Mouse (Mus musculus) cerebellum, adult 9-11 months (tissue): Measurements from ENCODE around the gene Dyrk4.

Source experiments
- DNase-seq: peaks from one replicate; pipeline ENCODE4 v3.0.0; 2022

Dyrk4 gene

DNA sequence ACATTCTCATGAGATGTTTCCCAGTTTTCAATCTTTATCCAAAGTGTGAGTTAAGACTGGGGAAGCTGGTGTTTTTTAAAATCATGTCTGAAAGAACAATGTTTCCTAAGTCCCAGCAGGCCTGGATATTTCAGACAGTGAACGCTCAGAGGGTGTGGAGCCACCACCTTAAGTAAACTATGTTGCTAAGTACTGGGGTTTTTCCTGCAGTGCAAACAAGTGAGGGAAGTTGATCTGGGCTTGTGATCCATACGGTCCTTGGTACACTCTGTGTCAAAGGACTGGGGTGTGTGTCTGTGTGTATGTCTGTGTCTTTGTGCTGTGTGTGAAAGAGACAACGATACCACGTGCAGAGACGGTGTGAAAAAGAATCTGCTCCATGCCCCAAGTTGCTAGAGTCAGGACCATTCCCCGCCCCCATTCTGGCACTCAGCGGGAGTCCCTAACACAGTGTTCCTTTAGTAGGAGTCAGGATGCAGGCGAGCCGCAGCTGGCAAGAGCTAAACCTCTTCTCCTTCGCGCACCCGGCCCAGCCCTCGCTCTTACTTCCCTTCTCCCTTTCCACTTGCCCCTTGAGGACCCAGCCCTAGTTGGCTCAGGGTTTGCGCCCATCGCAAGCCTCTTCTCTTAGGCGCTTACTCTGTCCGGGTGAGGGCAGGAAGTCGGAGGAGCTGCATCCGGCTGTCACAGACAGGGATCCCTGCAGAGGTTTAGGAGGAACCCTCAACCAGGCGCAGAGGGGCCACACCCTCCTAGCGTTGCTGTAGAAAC, at the start of gene Dyrk4:
TSS of gene Dyrk4 (minus strand) at position 729 of the 771 bp plus-strand sequence.
- DNase-seq, result no peak

DNA sequence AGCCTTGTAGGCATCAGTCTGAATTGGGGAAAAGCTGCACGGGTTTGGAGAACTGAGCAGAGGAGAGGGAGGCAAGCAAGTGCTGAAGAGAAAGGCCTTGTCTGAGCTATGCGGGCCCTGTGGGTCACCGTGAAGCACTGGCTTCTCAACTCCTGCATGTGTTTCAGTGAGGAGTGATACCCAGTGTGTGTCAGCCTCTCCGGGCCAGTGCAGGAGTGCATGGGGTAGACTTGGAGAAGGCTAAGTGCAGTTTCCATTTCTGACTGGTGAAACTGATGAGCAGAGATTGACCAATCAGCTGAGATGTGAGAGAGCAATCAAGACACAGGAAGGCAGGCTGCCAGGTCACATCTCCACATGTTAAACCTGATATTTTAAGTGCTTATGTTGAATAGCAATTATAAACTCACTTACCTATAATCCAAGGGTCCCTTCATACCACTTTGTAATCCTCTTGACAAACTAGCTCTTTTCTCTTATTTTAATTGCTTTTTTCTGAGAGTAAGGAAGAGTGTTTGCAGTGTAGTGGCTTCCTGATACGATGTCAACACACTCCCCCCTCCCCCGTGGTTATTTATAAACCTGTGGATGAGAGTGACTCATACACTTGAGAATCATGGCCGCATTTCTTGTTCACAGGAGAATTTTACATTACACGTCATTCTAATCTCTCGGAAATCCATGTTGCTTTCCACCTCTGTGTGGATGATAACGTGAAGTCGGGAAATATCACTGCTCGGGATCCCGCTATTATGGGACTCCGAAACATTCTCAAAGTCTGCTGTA, 44.8 kb upstream of the Dyrk4 start:
- no peak for DNase-seq

DNA sequence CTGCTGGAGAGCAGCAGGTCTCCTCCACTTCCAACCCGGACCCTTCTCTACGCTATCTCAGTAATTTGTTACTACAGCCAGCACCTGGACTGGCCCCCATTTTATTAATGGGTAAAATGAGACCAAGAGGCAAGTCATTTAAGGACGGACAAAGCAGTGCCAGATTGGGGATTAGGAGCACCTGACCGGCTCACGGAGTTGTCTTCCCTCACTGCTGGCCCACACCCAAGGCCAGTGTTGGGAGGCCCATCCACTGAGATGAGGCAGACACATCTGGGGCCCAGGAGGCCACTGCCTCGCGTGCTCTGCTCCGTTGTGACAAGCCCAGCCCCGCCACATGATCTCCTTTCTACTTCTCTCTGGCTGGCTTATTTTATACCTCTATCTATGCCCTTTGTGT, 41.8 kb upstream of the Dyrk4 start:
- no peak for DNase-seq

DNA sequence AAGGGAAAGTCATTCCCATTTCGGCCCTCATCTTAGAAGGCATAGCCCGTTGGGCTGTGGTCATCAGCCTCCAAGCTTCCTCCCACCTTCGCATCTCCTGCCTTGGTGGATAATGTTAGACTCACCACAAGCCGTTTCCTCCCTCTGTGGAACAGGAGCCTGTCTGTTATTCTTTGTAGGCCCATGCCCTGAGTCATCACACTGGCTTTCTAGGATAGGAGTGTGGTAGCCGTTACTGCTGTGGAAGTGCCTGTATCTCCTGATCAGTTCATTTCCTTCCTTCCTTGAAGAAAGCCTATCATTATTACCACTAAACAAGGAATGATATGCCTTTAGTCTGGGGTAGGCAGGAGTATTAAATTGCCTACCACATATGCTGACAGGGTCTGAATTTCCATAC, 41.1 kb upstream of the Dyrk4 start:
- DNase-seq, result no peak

DNA sequence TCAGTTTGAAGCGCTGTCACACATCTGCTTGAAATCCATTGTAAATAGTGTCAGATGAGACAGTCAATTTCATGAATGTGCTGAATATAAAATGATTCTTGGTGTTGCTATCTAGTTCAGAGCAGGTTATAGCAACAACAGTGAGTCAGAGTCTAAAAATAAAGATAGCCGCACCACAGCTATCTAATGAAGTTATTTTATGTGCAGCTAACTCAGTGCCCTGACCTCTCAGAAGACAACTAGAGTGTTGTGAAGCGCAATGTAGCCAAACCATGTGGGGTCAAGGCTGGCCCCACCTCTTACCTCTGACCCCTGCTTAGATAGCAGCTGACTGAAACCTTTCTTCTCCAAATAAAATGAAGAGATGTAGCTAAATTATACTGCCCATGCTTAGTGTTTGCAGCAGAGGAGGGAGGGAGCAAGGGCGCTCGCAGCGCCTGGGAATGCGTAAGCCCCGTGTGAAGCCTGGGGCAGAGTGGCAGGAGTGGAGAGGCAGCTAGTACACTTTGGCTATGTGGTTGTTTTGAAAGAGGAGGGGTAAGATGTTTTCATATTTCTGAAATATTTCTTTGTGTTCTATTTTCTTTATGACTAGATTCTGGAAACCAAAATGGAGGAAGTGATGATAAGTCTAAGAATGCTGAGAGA, 39.9 kb upstream of the Dyrk4 start:
- no peak for DNase-seq

DNA sequence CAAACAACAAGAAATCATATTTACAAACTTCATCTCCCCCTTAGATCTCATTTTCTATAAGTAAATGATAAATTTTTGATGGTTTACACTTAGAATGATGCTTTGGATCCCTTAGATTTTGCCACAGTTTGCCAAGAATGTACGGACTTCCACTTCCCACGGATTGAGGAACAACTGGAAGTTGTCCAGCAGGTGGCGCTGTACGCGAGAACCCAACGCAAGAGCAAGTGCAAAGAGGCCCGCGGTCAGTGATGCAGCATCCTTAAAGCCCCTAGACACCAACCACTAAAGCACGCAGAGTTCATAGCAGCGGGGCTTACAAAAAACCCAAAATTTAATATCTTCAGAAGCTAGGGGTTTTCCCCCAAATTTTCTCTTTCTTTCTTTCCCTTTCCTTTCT, 34.1 kb upstream of the Dyrk4 start:
- DNase-seq, result peak; percentile 53

DNA sequence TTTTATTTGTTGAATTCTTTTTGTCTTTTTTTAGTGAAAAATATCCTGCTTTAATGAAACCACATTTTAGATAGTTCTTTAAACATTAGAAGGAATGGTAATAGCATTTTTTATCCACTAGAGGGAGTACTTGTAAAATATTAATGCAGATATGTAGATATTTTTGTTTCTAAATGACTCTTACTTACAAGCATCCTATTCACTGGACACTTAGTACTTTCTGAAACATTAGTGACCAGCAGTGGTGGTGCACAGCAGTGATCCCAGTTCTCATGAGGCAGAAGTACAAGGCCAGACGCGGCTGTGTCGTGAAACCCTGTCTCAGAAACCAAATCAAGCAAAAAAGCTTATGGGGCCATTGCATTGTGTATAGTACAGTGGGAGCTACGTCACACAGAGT, 26.7 kb upstream of the Dyrk4 start:
- no peak for DNase-seq

DNA sequence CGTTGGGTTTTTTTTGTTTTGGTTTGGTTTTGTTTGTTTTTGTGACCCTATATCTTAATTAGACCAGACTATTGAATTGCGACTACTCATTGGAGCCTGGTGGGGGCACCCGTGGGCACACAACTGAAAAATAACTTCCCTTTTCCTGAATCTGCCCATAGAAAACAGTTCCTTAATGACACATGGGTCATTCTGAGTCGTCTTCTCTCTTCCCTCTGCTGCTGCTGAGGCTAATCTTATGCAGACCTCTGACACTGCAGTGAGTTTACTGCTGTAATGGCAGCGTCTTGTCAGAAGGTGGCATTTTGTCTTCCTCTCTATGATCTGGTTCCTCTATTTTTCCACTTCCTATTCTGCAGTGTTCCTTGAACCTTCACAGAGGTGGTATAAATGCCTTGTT, 18.8 kb upstream of the Dyrk4 start:
- DNase-seq, result peak; percentile 14

DNA sequence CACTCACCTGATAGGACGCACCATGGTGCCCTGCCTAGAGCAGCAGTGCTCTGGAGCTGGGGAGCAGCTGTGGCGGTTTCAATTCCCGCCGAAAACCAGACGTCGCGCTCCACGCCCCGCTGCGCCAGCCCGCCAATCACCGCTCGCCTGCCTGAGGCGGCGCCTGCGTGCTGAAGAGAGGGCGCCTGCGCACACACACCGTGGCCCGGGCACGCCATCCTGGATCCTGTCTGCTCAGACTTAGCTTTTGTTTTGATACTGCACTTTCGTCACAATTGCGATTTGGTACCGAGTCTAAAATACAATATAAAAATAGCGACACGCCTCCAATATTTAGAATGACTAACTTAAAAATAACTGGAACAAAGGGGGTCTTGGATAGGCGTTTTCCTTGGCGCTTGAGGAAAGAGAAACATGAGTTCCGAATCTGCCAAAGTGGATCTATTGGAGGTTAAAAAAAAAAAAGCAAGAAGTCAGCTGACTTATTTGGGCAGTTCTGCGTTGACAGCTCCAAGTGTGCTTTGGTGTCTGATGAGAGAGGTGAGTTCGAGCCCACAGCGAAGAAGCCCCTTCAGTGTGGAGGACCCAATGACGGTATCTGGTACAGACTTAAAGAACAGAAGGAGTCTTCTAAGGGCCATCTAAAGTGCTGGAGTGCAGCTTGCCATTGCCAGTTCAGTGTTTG, 18.0 kb upstream of the Dyrk4 start, which contains the start of the genes Rad51ap1 and D6Wsu163e:
TSS of gene Rad51ap1 (minus strand) at position 101 of the 685 bp plus-strand sequence.
TSS of gene D6Wsu163e (plus strand) at position 476 of the 685 bp plus-strand sequence.
- peak; percentile 96 for DNase-seq

DNA sequence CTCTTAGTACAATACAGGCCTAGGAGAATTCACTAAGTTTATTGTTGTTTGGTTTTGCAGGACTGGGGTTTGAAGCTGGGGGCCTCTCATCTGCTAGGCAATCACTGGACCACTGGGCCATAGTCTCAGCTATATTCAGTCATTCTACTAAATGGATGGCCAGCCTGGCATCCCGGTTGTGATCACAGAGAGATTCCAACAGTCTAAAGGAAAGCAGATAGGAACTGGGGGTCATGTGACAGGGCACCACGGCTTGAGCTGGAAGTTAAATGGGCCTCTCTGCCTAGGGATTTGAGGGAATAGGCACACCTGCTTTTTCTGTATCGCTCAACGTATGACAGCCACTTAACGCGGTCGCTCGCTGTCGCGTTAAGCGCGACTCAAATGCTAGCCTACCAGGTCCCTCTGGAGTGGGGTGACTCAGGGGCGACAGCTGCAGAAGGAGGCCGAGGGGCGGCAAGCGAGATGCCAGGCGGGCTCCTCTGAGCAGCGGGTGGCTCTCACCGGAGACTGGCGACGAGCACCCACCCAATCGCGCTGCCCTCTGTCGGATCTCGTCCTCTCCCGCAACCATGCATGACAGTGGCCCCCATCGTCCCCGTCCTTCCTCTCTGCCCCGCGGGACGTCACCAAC, 17.3 kb upstream of the Dyrk4 start:
- DNase-seq, result no peak

DNA sequence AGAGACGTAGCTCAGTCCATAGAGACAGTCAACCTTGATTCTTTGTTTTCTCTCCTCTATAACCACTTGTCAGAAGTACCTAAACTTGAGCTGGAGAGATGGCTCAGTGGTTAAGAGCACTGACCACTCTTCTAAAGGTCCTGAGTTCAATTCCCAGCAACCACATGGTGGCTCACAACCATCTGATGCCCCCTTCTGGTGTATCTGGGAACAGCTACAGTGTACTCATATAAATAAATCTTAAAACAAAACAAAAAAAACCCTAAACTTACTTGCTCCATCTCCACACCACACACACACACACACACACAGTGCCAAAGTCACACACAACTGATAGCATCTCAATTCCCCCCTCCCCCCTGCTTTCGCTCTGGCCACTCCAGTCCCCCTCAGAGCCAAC, 16.4 kb upstream of the Dyrk4 start:
- no peak for DNase-seq

DNA sequence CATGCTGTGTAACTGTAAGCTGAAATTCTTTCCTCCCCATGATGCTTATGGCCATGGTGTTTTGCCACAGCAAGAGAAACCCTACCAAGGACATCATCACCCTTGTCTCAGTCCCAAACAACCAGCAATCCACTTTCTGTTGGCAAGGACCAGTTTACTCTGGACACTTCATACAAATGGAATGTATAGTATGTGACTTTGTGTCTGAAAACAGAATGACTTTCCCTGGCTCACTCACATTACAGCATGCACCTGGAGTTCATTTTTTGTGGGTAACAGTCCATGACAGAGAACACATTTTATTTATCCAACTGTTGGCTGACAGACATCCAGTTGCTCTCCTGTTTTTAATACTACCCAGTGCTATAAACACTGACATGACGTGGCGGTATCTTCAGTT, 11.3 kb upstream of the Dyrk4 start:
- DNase-seq, result no peak

DNA sequence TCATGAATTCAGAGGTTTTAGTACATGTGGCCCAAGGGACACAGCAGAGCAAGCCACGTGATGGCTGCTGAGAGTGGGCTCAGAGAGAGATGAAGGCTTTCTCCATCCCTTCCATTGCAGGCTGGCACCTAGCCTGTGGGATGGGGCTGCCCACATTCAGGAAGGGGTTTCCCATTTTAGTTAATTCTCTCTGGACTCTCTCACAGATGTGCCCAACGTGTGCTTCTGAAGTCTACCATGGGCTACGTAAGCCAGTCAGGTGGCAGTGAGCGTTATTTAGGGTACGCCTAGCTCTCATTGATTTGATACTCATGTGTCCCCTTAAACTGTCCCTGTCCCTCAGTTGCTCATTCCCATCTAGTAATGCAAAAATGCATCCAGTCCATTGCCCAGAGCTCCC, 6.7 kb downstream of the Dyrk4 start:
- DNase-seq, result no peak

DNA sequence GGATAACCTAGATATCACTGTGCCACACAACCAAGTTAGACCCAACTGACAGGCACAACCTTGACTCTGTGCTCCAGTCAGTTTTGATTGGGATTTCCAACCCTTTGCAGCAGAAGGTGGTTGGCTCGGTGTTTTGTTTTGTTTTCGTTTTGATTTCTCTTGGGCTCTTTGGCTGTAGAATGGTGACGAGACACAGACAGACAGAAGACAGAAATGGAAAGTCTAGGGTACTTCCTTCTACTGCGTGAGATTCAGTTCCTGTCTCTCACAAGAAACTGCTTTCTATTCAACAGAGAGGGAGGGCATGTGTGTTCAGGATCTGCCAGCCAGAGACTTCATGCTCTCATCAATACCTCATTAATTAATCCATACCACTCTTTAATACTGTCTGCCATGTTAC, 10.9 kb downstream of the Dyrk4 start:
- DNase-seq, result no peak

DNA sequence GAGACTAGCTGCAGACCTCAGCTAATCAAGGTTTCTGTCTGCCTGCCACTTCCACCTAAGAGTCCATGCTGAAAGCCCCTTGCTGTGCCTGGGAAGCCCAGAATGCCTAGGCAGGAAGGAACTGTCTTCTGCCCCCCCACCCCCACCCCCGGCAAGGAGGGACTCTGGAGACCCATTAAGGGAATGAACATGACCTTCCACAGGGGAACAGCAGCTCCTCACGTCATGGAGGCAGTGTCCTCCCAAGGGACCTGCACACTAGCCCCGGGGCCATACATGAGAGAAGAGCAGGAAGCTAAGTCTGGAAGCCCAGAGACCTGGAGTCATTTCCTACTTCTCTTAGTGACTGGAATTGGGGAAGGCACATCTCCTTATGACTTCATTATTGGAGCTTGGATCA, 13.8 kb downstream of the Dyrk4 start:
- DNase-seq, result no peak

DNA sequence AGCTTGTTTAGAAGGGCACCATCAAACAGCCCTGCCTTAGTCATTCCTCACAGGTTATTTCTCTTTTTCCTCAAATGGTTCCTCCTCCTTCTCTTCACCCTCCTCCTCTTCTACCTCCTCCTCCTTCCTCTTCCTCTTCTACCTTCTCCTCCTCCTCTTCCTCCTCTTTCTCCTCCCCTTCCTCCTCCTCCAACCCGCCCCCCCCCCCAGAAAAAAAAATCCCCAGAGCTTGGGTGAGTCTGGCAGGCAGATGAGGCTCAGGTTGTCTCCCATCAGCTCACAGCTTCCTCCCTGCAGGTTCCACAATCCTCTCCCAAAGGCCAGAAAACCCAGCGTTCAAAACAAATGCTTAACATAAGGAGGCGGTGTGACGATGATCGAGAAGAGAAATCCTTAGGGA, 14.3 kb downstream of the Dyrk4 start:
- no peak for DNase-seq

DNA sequence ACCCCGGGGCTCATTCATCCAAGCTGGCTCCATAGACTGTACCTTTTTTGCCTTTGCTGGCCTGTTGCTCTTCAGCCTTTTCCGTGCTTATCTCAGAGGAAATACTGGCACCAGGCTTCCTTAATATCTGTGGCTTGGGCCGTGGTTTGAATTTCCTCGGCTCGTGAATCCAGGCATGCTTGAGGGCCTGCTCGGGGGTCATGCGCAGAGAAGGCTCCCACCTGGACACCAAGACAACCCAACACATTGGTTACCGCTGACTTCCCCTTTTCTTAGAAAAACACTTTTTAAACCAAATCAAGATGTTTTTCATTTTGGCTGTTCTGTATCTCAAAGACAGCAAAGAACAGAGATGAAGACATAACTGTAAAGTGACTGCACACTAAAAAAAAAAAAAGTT, 44.5 kb downstream of the Dyrk4 start:
- no peak for DNase-seq

DNA sequence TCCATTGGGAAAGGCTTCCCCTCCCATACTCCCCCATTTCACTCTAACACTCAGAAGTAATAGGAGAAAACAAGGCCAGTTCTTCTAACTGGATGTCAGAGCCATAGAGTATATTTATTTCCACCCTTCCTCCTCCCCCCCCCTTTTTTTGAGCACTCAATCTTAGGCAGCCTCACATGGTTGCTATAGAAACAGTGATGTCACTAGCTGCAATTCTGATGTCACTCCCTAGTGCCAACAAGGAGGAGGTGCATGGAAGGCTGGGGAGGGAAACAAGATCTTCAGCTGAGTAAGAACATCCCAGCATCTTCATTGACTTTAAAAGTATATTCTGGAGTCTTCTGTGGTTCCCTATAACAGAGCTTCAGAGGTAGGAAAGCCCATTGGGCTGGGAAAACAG, 68.8 kb downstream of the Dyrk4 start, which contains the start of gene Akap3:
TSS of gene Akap3 (plus strand) at position 218 of the 400 bp plus-strand sequence.
- no peak for DNase-seq

DNA sequence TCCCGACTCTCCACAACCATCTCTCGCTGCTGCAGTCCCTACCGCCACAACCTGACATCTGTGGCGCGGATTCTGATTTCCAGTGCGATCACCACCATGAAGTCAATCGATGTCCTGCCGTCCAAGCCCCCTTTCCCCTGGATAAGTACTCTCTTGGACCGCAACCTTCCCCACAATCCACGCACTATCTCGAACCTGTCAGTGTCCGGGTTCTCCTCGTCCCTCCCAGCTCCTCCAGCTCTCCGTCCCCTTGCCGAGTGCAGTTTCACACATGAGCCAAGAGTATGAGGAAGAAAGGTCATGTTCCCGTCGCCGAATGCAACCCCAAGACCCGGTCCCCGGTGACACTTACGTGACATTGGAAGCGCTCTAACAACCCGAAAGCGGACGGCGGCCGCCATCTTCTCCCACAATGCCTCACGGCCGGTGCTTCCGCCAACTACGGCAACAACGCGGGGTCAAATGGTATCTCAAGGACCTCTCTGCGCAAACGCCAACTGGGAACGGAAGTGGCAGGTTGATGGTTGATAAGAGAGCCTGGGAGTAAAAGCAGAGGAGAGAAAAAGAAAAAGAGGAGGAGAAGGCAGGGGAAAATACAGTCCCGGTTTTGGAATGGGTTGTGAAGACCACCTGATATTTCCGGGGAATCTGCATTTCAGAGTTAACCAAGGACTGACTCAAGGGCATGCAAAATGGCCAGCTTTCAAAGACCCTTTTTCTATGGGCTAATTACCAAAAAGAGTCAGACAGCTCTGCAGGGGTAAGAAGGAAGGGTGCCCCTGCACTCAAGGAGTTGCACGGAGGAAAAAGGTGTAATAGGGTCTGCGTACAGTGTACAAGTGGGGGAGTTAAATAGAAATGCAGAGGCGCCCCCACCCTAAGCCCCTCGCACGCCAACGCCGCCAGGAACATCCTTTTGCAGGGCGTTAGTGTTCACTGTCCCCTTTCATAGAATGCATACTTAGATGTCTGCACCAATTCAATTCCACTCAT, 72.6 kb downstream of the Dyrk4 start, which contains the start of gene Ndufa9:
TSS of gene Ndufa9 (minus strand) at position 425 of the 993 bp plus-strand sequence.
- peak; percentile 94 for DNase-seq

DNA sequence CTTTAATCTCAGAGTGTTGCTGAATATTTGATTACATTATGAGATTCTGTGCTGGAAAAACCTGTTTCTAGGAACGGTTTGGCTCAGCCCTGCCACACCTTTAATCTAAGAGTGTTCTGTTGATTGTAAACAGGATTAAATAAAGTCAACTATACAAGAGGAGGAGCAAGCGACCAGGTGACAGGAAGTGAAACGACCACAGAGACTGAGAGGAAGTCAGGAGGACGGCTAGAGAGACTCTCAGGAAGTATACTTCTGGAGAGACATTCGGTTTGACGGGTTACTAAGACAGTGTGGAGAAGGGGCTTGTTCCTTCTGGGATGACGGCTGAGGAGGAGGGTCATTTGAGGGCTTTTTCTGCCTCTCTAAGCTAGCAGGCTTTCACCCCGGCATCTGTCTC, 85.0 kb downstream of the Dyrk4 start:
- DNase-seq, result no peak
